Mouse (Mus musculus) regulatory T cell (primary cell): ENCODE measurements around the gene Gm26741.

Source experiments
- in situ Hi-C: fragments of 300-600 bp; cut with MboI, MseI; formaldehyde crosslinking; loops from one replicate; pipeline ENCODE4 v1.15.1; 2025; ENCODE audit warnings: high pct_unique_total_duplicates

Gene Gm26741

DNA sequence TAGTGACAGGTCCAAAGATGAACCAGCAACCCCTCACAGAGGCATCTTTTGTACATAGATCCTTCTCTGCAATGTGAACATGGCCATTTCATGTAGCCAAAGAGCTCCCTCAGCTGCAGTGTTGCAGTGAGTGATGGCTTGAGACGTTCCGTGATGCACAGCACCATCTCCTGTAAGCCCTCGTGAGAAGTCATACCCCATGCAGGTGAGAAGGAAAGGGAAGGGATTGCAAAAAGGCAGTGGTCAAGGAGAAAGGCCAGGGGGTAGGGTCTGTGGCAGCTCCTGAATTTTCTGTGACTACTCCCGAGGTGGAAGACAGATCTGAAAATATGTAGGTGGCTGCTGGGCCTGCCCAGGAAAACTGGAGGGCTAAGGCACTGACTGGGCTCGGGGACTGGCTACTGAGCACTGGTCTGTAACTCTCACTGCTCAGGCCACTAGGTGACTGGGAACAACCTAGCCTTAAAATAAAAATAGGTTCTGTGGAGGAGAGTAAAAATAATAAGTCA lies 30.4 kb downstream of the Gm26741 start, which contains the start of gene Nepn:
Gene Nepn (plus strand): TSS at position 51 of the 509 bp plus-strand sequence.
- in situ Hi-C loops: loop anchor here (10.0 kb wide), 1 partner anchor 834 kb away; no protein-coding TSS in a partner anchor

GRCm38 (mm10) chr10:52389438-52389837 lies 30.9 kb downstream of the Gm26741 start:
- in situ Hi-C loops: loop anchor here (10.0 kb wide), 1 partner anchor 835 kb away; no protein-coding TSS in a partner anchor

DNA sequence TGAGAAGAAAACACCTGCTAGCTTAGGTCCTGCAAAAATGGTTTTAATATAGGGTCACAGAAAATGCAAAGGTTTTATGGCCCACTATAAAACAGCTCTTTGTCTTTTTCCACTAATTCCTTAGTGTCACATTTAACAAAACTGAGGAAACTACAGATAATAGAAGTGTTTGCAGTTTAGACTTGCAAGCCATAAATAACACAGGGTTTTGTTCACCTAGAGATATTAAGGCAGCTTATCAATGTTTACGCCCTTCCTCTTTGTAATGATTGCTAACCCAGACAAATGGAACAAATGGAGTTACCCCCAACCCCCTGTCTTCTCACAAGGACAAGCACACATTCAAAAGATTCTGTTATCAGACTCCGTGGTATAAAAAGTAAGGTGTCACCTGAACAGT lies 32.6 kb downstream of the Gm26741 start:
- in situ Hi-C loops: no loop called here

- in situ Hi-C loops: no loop called here
Observed at GRCm38 (mm10) chr10:52396647-52397046, 38.1 kb downstream of the Gm26741 start.

DNA sequence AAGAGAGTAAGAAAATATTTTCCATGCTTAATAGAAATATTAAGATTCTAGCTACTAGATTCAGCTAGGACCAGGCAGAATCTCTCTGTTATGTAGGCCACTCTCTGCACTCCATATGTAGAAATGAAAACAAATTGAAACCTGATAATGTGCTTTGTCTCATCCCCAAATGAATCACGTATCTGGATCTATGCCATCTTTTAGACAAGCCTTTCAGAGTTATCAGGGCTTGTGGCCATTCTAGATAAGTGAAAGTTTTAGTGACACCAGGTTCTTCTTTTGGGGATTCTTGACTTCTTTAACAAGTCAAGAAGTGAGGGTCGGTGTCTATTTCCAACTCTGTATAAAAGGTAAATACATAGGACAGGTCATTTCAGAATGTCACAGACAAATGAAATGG lies 40.1 kb downstream of the Gm26741 start:
- in situ Hi-C loops: no loop called here

- in situ Hi-C loops: no loop called here
Observed at GRCm38 (mm10) chr10:52399722-52400121, 41.2 kb downstream of the Gm26741 start.

DNA sequence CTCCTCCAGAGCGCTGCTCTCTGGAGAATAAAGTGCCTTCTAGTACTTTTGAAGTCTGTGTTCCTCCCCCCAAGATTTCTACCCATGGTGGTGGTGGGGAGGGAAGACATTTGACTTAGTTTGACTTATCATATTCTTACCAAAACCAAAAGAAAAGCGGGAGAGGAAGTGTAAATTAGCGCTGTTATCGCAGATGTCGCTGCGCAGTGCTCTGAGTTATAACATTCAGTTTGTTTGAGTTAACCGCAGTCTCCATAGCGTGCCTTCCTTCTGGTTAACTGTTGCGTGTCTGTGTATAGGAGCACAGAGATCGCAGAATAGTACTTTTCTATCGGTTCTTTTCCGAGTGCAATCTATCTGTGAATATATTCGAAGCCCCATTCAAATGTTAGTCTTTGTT lies 46.6 kb downstream of the Gm26741 start:
- in situ Hi-C loops: no loop called here

DNA sequence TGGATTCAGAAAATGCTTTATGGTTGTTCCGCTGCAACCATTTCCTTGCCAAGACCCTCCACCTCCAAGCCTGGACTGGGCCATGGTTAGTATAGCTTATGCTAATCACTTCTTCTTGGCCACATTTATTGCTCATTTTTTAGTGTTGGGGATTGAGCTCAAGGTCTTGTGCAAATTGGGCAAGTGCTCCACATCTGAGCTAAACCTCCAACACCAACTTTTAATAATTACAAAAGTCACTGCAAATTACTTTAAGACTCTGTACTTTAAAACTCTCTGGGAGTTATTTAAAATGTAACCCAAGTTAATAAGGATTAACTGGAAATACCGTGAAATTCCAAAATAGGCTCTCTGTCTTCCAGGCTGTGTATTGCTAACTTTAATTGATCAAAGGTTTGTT lies 49.0 kb downstream of the Gm26741 start:
- in situ Hi-C loops: no loop called here
